Mouse (Mus musculus) cerebellum, adult 11 months (tissue): ENCODE data around the gene Nfxl1.
A peak's percentile ranks its signal among the peaks of the same experiment; 100 is the strongest.
"Not testable (repeated sequence)": the region's sequence is repeated elsewhere in the genome, so short reads cannot be mapped to it uniquely, and the experiment has no call there.

ENCODE experiments used
- DNase-seq: peaks from one replicate; pipeline ENCODE4 v3.0.0; 2022

Nfxl1 gene

GRCm38 (mm10) chr5:72559544-72560049, at the start of gene Nfxl1:
Gene Nfxl1 (minus strand): TSS chr5:72559684.
- peak; percentile 96 for DNase-seq

- DNase-seq: no peak
Measured at GRCm38 (mm10) chr5:72603138-72603537, 43.7 kb upstream of the Nfxl1 start.

- DNase-seq: no peak
Measured at GRCm38 (mm10) chr5:72601006-72601405, 41.5 kb upstream of the Nfxl1 start.

- no peak for DNase-seq
Measured at GRCm38 (mm10) chr5:72587192-72587681, 27.8 kb upstream of the Nfxl1 start, which contains the start of gene Gm5868. Gene Gm5868 (minus strand): TSS chr5:72587551.

- not testable (repeated sequence) for DNase-seq
Measured at GRCm38 (mm10) chr5:72586667-72587191, 27.2 kb upstream of the Nfxl1 start.

- not testable (repeated sequence) for DNase-seq
Measured at GRCm38 (mm10) chr5:72586122-72586521, 26.6 kb upstream of the Nfxl1 start.

- DNase-seq: not testable (repeated sequence)
Measured at GRCm38 (mm10) chr5:72580970-72581332, 21.5 kb upstream of the Nfxl1 start, which contains the start of gene Zar1. Gene Zar1 (minus strand): TSS chr5:72581254.

- DNase-seq: not testable (repeated sequence)
Measured at GRCm38 (mm10) chr5:72580088-72580969, 20.8 kb upstream of the Nfxl1 start.

GRCm38 (mm10) chr5:72579599-72579998, 20.1 kb upstream of the Nfxl1 start:
- not testable (repeated sequence) for DNase-seq

- DNase-seq: no peak
Measured at GRCm38 (mm10) chr5:72565621-72566020, 6.1 kb upstream of the Nfxl1 start.

GRCm38 (mm10) chr5:72563183-72563582, 3.7 kb upstream of the Nfxl1 start:
- DNase-seq: not testable (repeated sequence)

- DNase-seq: no peak
Measured at GRCm38 (mm10) chr5:72560976-72561628, 1.6 kb upstream of the Nfxl1 start.

- no peak for DNase-seq
Measured at GRCm38 (mm10) chr5:72558716-72559526, 563 bp downstream of the Nfxl1 start.

- no peak for DNase-seq
Measured at GRCm38 (mm10) chr5:72556245-72556644, 3.2 kb downstream of the Nfxl1 start.

- no peak for DNase-seq
Measured at GRCm38 (mm10) chr5:72551209-72551608, 8.3 kb downstream of the Nfxl1 start.

GRCm38 (mm10) chr5:72528896-72529295, 30.6 kb downstream of the Nfxl1 start:
- no peak for DNase-seq

GRCm38 (mm10) chr5:72513808-72514207, 45.7 kb downstream of the Nfxl1 start:
- DNase-seq: no peak

GRCm38 (mm10) chr5:72505740-72506139, 53.7 kb downstream of the Nfxl1 start:
- no peak for DNase-seq

- DNase-seq: no peak
Measured at GRCm38 (mm10) chr5:72503531-72504523, 55.7 kb downstream of the Nfxl1 start, which contains the start of gene Corin. Gene Corin (minus strand): TSS chr5:72504473.

- no peak for DNase-seq
Measured at GRCm38 (mm10) chr5:72502778-72503177, 56.7 kb downstream of the Nfxl1 start.

GRCm38 (mm10) chr5:72501763-72502162, 57.7 kb downstream of the Nfxl1 start:
- DNase-seq: no peak
